Comparison of ENCODE assay signal across 16 mouse cellular contexts in the genomic region with DNA sequence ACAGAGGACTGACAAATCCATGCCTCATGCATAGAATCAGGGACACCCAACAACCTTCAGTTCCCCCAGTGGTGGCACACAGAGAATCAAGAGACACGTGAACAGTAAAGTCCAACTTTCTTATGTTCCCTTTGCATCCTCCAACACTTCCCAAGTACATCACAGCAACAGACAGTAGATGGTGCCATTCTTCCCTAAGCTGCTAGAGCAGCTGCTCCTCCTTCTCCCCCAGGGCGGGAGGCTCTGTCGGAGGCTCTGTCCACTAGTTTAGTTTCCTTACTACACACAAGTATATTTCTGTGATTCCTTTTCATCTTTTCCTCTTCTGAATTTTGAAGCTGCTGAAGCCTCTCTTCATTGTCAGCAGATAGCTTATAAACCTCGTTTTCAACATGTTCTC.
DNase-seq lines count a peak whose midpoint lies in the region; ATAC-seq and TF ChIP-seq lines count a peak whose summit lies in the region.
"Had no signal": no experiment of that assay in that cellular context is flagged by ENCODE, and none has a peak within 500 bp of the region (broad histone marks: within the 10 kb centered on the region; RNA-seq: fewer than 3 reads in every experiment).

No protein-coding gene starts in this region.

- H3K9ac ChIP-seq in forebrain, embryonic 11.5 days (ENCODE audit: low read length): no peak overlapping the region
- H3K9ac ChIP-seq in forebrain, embryonic 13.5 days: no peak overlapping the region
- no peak overlapping the region for H3K9ac ChIP-seq in kidney, postnatal 0 days (ENCODE audit: low read depth, low read length)
- H3K9ac ChIP-seq: hindbrain, embryonic 12.5 days; lung, embryonic 15.5 days had no signal

- no peaks in the 10 kb centered on the region for H3K4me1 ChIP-seq in forebrain, embryonic 11.5 days (replicated peaks; ENCODE audit: control insufficient read depth, insufficient read depth, low read length)
- H3K4me1 ChIP-seq in forebrain, embryonic 13.5 days: no peaks in the 10 kb centered on the region
- no peaks in the 10 kb centered on the region for H3K4me1 ChIP-seq in kidney, postnatal 0 days (replicated peaks; ENCODE audit: insufficient read depth, low read length)
- H3K4me1 ChIP-seq: hindbrain, embryonic 12.5 days; lung, embryonic 15.5 days; megakaryocyte, embryonic 14.5 days had no signal

- peak; percentile 48 for TF ChIP-seq CTCF in kidney, postnatal 0 days (IDR thresholded peaks at IDR 0.05; ENCODE audit: low read depth)

- H3K4me3 ChIP-seq in forebrain, embryonic 11.5 days (ENCODE audit: low read depth, low read length): no peak overlapping the region
- no peak overlapping the region for H3K4me3 ChIP-seq in forebrain, embryonic 13.5 days
- no peak overlapping the region for H3K4me3 ChIP-seq in kidney, postnatal 0 days (replicated peaks; ENCODE audit: low read depth, low read length)
- H3K4me3 ChIP-seq: hindbrain, embryonic 12.5 days; lung, embryonic 15.5 days; megakaryocyte, embryonic 14.5 days had no signal

- H3K9me3 ChIP-seq in forebrain, embryonic 11.5 days (ENCODE audit: control insufficient read depth, low read length): no peaks in the 10 kb centered on the region
- H3K9me3 ChIP-seq in forebrain, embryonic 13.5 days (replicated peaks): no peaks in the 10 kb centered on the region
- H3K9me3 ChIP-seq in kidney, postnatal 0 days (replicated peaks; ENCODE audit: low read length): no peaks in the 10 kb centered on the region
- H3K9me3 ChIP-seq: hindbrain, embryonic 12.5 days; lung, embryonic 15.5 days; megakaryocyte, embryonic 14.5 days had no signal

- ATAC-seq in forebrain, embryonic 11.5 days (replicated peaks; ENCODE audit: low FRiP score): 0 out of 2 replicates have a peak, but pooled peaks have one; percentile 10
- ATAC-seq in forebrain, embryonic 13.5 days: no peak
- no peak for ATAC-seq in kidney, postnatal 0 days (replicated peaks; ENCODE audit: low FRiP score, low read depth)
- no peak for ATAC-seq in inflammation-experienced regulatory T-cells, adult 6 months

- DNase-seq in forebrain, embryonic 11.5 days (ENCODE audit: low spot score): no peak
- DNase-seq in kidney, postnatal 0 days (ENCODE audit: low spot score): peak; percentile 59
- DNase-seq in kidney, adult 9 months: no peak
- peak; percentile 47 for DNase-seq in ES-CJ7 (ENCODE audit: low read depth, low spot score)
- DNase-seq in embryo, embryonic 11 days: peak; percentile 29
- DNase-seq in natural killer cell, adult 2 months (ENCODE audit: low spot score in 2 of 2): no peak
- DNase-seq: cerebellum, adult 8-10 months; gastrocnemius, postnatal 10 days; kidney, postnatal 25 days; layer of hippocampus, postnatal 36 days had no signal

- WGBS in forebrain, embryonic 11.5 days: 38% methylated on average over 4 of the region's 4 CpGs
- 22% methylated on average over 4 of the region's 4 CpGs for whole genome bisulfite sequencing in forebrain, embryonic 13.5 days
- 38% methylated on average over 4 of the region's 4 CpGs for WGBS in kidney, postnatal 0 days

- no peak overlapping the region for H3K27ac ChIP-seq in forebrain, embryonic 11.5 days (ENCODE audit: low read depth, low read length)
- no peak overlapping the region for H3K27ac ChIP-seq in forebrain, embryonic 13.5 days
- H3K27ac ChIP-seq in kidney, postnatal 0 days: no peak overlapping the region
- H3K27ac ChIP-seq: hindbrain, embryonic 12.5 days; lung, embryonic 15.5 days had no signal

- H3K36me3 ChIP-seq in forebrain, embryonic 11.5 days (ENCODE audit: control insufficient read depth, insufficient read depth, low read length): no peaks in the 10 kb centered on the region
- H3K36me3 ChIP-seq in forebrain, embryonic 13.5 days (ENCODE audit: poor library complexity, severe bottlenecking): no peaks in the 10 kb centered on the region
- H3K36me3 ChIP-seq in kidney, postnatal 0 days (ENCODE audit: insufficient read depth, low read length): no peaks in the 10 kb centered on the region
- H3K36me3 ChIP-seq: hindbrain, embryonic 12.5 days; lung, embryonic 15.5 days had no signal

- H3K4me2 ChIP-seq in forebrain, embryonic 11.5 days (ENCODE audit: low read depth, low read length, severe bottlenecking): no peak overlapping the region
- no peak overlapping the region for H3K4me2 ChIP-seq in forebrain, embryonic 13.5 days
- H3K4me2 ChIP-seq in kidney, postnatal 0 days (ENCODE audit: low read length): no peak overlapping the region
- H3K4me2 ChIP-seq: heart, embryonic 11.5 days; hindbrain, embryonic 12.5 days; lung, embryonic 15.5 days had no signal

- no peaks in the 10 kb centered on the region for H3K27me3 ChIP-seq in forebrain, embryonic 11.5 days (ENCODE audit: control insufficient read depth, insufficient read depth, low read length)
- H3K27me3 ChIP-seq in forebrain, embryonic 13.5 days: 0 out of 2 replicates have a peak, but pooled peaks cover 3% of the 10 kb centered on the region
- no peaks in the 10 kb centered on the region for H3K27me3 ChIP-seq in kidney, postnatal 0 days (ENCODE audit: insufficient read depth, low read length)
- H3K27me3 ChIP-seq: hindbrain, embryonic 12.5 days; lung, embryonic 15.5 days; megakaryocyte, embryonic 14.5 days had no signal

Comparison
In these comparisons a context has a peak if more than half of its experiments do, and no peak if none do; other contexts are left out.
1. DNase-seq: peak in kidney, postnatal 0 days (single experiment), ES-CJ7 (single experiment) and embryo, embryonic 11 days (single experiment); none in forebrain, embryonic 11.5 days (single experiment), kidney, adult 9 months (single experiment) and natural killer cell, adult 2 months (0 of 2).